ENCODE assay signal across 8 mouse cellular contexts in the genomic region with DNA sequence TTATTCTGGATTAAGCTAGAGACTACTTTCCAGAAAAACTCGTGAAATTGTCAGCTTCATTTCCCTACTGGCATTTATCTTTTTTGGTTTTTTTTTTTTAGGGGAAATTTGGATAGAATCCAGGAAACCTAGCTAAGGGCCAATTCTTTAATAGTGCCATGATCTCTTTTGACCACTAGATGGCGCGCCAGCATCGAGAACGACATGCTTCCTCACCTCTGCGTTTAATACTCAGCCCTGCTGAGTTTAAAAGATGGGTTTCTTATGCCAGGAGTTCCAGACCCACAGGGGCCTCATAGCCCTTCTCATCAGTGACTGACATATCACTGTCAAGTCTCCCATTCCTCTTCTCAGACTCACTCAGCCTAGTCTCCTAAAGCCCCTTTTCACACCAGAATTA. TPM values are rescaled to one million over a fixed set of nuclear protein-coding genes. Genes with fewer than 3 reads are reported as not detected.
A peak's percentile ranks its signal among the peaks of the same experiment; 100 is the strongest.
DNase-seq lines count a peak whose midpoint lies in the region; ATAC-seq and TF ChIP-seq lines count a peak whose summit lies in the region.

No protein-coding gene starts in this region.

- H3K4me3 ChIP-seq in liver, adult 2 months (ENCODE audit: insufficient read depth, low read depth, low read length) = no peak overlapping the region
- no peak overlapping the region for H3K4me3 ChIP-seq in liver, embryonic 12.5 days
- no peak overlapping the region for H3K4me3 ChIP-seq in hindbrain, embryonic 10.5 days

- H3K9ac ChIP-seq in liver, adult 2 months (ENCODE audit: low read depth, low read length) = no peak overlapping the region
- no peak overlapping the region for H3K9ac ChIP-seq in liver, embryonic 12.5 days

- no peak overlapping the region for H3K4me2 ChIP-seq in liver, embryonic 12.5 days

- H3K9me3 ChIP-seq in liver, embryonic 12.5 days (replicated peaks) = no peaks in the 10 kb centered on the region
- no peaks in the 10 kb centered on the region for H3K9me3 ChIP-seq in hindbrain, embryonic 10.5 days

- TF ChIP-seq CTCF in liver, adult 2 months (IDR thresholded peaks at IDR 0.05; ENCODE audit: low read depth, low read length) = peak; percentile 65

- no peak overlapping the region for H3K27ac ChIP-seq in liver, adult 2 months (replicated peaks; ENCODE audit: insufficient read depth, low read depth, low read length)
- no peak overlapping the region for H3K27ac ChIP-seq in liver, embryonic 12.5 days
- no peak overlapping the region for H3K27ac ChIP-seq in hindbrain, embryonic 10.5 days

- H3K27me3 ChIP-seq in liver, adult 2 months (ENCODE audit: control insufficient read depth, insufficient read depth, low read length) = no peaks in the 10 kb centered on the region
- H3K27me3 ChIP-seq in liver, embryonic 12.5 days (replicated peaks) = peaks cover 9% of the 10 kb centered on the region; the same call in 1 of the 2 replicates
- H3K27me3 ChIP-seq in hindbrain, embryonic 10.5 days (ENCODE audit: insufficient read depth, poor library complexity, severe bottlenecking) = no peaks in the 10 kb centered on the region; the same call in 1 of the 2 replicates

- no peaks in the 10 kb centered on the region for H3K79me2 ChIP-seq in liver, adult 2 months (ENCODE audit: control insufficient read depth, insufficient read depth, low read length)

- no peaks in the 10 kb centered on the region for H3K36me3 ChIP-seq in liver, adult 2 months (ENCODE audit: control insufficient read depth, insufficient read depth, low read length)
- H3K36me3 ChIP-seq in liver, embryonic 12.5 days = no peaks in the 10 kb centered on the region
- no peaks in the 10 kb centered on the region for H3K36me3 ChIP-seq in hindbrain, embryonic 10.5 days

- TF ChIP-seq POLR2A in liver, adult 2 months (IDR thresholded peaks at IDR 0.05; ENCODE audit: extremely low read depth, insufficient read depth, low read length) = no peak

- H3K4me1 ChIP-seq in liver, adult 2 months (ENCODE audit: control insufficient read depth, insufficient read depth, low read length) = no peaks in the 10 kb centered on the region
- H3K4me1 ChIP-seq in liver, embryonic 12.5 days = no peaks in the 10 kb centered on the region
- no peaks in the 10 kb centered on the region for H3K4me1 ChIP-seq in hindbrain, embryonic 10.5 days (replicated peaks)

- intact Hi-C loops in left cerebral cortex, postnatal 10 days (cut with DNase I) = loop anchor here (2.0 to 5.0 kb wide), 4 partner anchors 134 to 1259 kb away; no protein-coding TSS in a partner anchor

- WGBS in liver, adult 2 months = 0% methylated on average over 6 of the region's 6 CpGs
- 0% methylated on average over 6 of the region's 6 CpGs for WGBS in liver, embryonic 12.5 days (ENCODE audit: insufficient replicate concordance)
- WGBS in hindbrain, embryonic 10.5 days = 4% methylated on average over 6 of the region's 6 CpGs

- ATAC-seq in liver, embryonic 12.5 days = no peak
- no peak; the same call in 1 of the 2 replicates for ATAC-seq in erythroid progenitor cell, adult 5-6 weeks (replicated peaks; ENCODE audit: low FRiP score, poor library complexity, severe bottlenecking)

- peak; percentile 13 for DNase-seq in liver, adult 2 months (ENCODE audit: extremely low read depth, low read depth, low spot score)
- peak; percentile 11 for DNase-seq in adrenal gland, adult 8-10 months
- peak; percentile 32 for DNase-seq in embryo, embryonic 11.5 days (ENCODE audit: low read depth, low spot score)
- DNase-seq in hindbrain, embryonic 10.5 days (ENCODE audit: low spot score) = peak; percentile 31
- peak; percentile 43 to 44 for DNase-seq in left cerebral cortex, postnatal 10 days (ENCODE audit: extremely low spot score in 1 of 2, low spot score in 2 of 2)
- peak; percentile 3 to 10 for DNase-seq in natural killer cell, adult 2 months (ENCODE audit: low spot score in 2 of 2)

RNA-seq across cellular contexts. Expression of gene Gpr50, which starts 15.5 kb away (rescaled TPM):
- not detected in 2 replicates for total RNA-seq in liver, adult 2 months (2014; rRNA removed)
- polyA plus RNA-seq in liver, adult 2 months (2012; rRNA removed) = not detected in 2 replicates
- 0.06 and 0.11 TPM in 2 replicates for polyA plus RNA-seq in liver, embryonic 12.5 days (2016; fragmentation: Nextera tagmentation; extraction: Ambion mirVana)
- total RNA-seq in adrenal gland, adult 8-10 months (2022) = not detected
- 1.4 and 3.0 TPM in 2 replicates for polyA plus RNA-seq in hindbrain, embryonic 10.5 days (2016; fragmentation: Nextera tagmentation; extraction: Ambion mirVana)
- 1 to 10 TPM in 1 of 2 experiments, under 1 TPM in 1; 0.28 to 1.3 TPM for total RNA-seq in left cerebral cortex, postnatal 10 days (2021)
- 1.1 TPM in 1 of 2 replicates, not detected in the other for total RNA-seq in erythroid progenitor cell, adult 5-6 weeks (2015; ENCODE audit: low replicate concordance)
- total RNA-seq in erythroid progenitor cell, adult 5-6 weeks (2017; ENCODE audit: low replicate concordance) = not detected in 2 replicates
